In the genomic region with DNA sequence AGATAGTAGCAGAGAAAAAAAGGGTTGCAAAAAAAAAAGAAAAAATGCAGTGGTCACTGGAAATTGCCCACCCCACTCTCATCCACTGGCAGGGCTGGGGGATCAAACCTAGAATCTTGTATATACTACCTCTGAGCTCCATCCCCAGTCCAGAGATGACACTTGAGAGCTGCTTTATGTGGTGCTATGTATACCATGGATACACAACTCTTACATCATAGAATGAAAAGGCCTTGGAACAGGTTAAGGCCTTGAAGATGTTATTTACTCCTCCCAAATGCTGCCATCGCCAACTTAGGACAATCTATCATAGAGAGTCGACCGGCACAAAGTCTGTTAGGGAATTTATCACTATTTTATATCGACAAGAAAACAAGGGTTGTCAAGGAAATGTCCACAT, we compare ENCODE assay signal across 8 mouse cellular contexts. TPM values are rescaled to one million over a fixed set of nuclear protein-coding genes. Genes with fewer than 3 reads are reported as not detected.
DNase-seq lines count a peak whose midpoint lies in the region; ATAC-seq and TF ChIP-seq lines count a peak whose summit lies in the region.

No protein-coding gene starts in this region.

- no peaks in the 10 kb centered on the region for H3K9me3 ChIP-seq in forebrain, embryonic 15.5 days
- H3K9me3 ChIP-seq in liver, embryonic 11.5 days (ENCODE audit: control insufficient read depth, low read length) = no peaks in the 10 kb centered on the region

- 83% methylated on average over 4 of the region's 4 CpGs for WGBS in forebrain, embryonic 15.5 days
- WGBS in liver, embryonic 11.5 days = 74% methylated on average over 4 of the region's 4 CpGs

- peaks cover 47% of the 10 kb centered on the region for H3K36me3 ChIP-seq in C2C12 (ENCODE audit: control insufficient read depth, insufficient read depth)
- peaks cover 38% of the 10 kb centered on the region for H3K36me3 ChIP-seq in forebrain, embryonic 15.5 days
- H3K36me3 ChIP-seq in liver, embryonic 11.5 days (ENCODE audit: control insufficient read depth, insufficient read depth, low read length) = peaks cover 36% of the 10 kb centered on the region

- H3K27ac ChIP-seq in gastrocnemius, adult 2 months = peak overlapping the region; percentile 94
- peak overlapping the region; percentile 99 for H3K27ac ChIP-seq in forebrain, embryonic 15.5 days (replicated peaks)
- peak overlapping the region; percentile 93; the same call in 1 of the 2 replicates for H3K27ac ChIP-seq in liver, embryonic 11.5 days (ENCODE audit: low read depth, low read length)

- TF ChIP-seq CTCF in gastrocnemius, adult 2 months (IDR thresholded peaks at IDR 0.05) = no peak
- TF ChIP-seq CTCF in C2C12 (IDR thresholded peaks at IDR 0.05; ENCODE audit: control insufficient read depth, insufficient read depth, insufficient read length) = no peak

- peaks cover 61% of the 10 kb centered on the region for H3K79me2 ChIP-seq in C2C12 (ENCODE audit: control insufficient read depth, insufficient read depth)

- no peak for DNase-seq in gastrocnemius, adult 2 months
- DNase-seq in gastrocnemius, postnatal 14 days = no peak
- DNase-seq in liver, embryonic 11.5 days (ENCODE audit: low spot score) = no peak
- no peak for DNase-seq in retina, postnatal 1 day
- DNase-seq in frontal cortex, postnatal 25 days (ENCODE audit: low spot score in 2 of 2) = no peak
- DNase-seq in urinary bladder, postnatal 36 days (ENCODE audit: low spot score in 2 of 2) = no peak

- no peak overlapping the region for H3ac ChIP-seq in C2C12 (ENCODE audit: control insufficient read depth, insufficient read length, low read depth)

- H3K79me3 ChIP-seq in C2C12 (ENCODE audit: low read depth) = peaks cover 34% of the 10 kb centered on the region

- peak overlapping the region; percentile 85 for H3K4me3 ChIP-seq in gastrocnemius, adult 2 months
- H3K4me3 ChIP-seq in C2C12 (ENCODE audit: insufficient read depth, poor library complexity, severe bottlenecking) = peak overlapping the region; percentile 11
- peak overlapping the region; percentile 80 for H3K4me3 ChIP-seq in forebrain, embryonic 15.5 days
- H3K4me3 ChIP-seq in liver, embryonic 11.5 days (ENCODE audit: low read depth, low read length) = peak overlapping the region; percentile 95

- peak overlapping the region; percentile 87 for H3K4me2 ChIP-seq in forebrain, embryonic 15.5 days (replicated peaks)
- H3K4me2 ChIP-seq in liver, embryonic 11.5 days = peak overlapping the region; percentile 86

- no peak overlapping the region for H3K9ac ChIP-seq in forebrain, embryonic 15.5 days (replicated peaks)
- H3K9ac ChIP-seq in liver, embryonic 11.5 days (ENCODE audit: low read depth, low read length) = peak overlapping the region; percentile 57

- peaks cover 42% of the 10 kb centered on the region for H3K4me1 ChIP-seq in forebrain, embryonic 15.5 days
- H3K4me1 ChIP-seq in liver, embryonic 11.5 days (replicated peaks; ENCODE audit: control insufficient read depth, insufficient read depth, low read length) = peaks cover 30% of the 10 kb centered on the region

- no peaks in the 10 kb centered on the region for H3K27me3 ChIP-seq in C2C12 (ENCODE audit: control insufficient read depth, insufficient read depth, insufficient read length)
- H3K27me3 ChIP-seq in forebrain, embryonic 15.5 days = no peaks in the 10 kb centered on the region
- no peaks in the 10 kb centered on the region for H3K27me3 ChIP-seq in liver, embryonic 11.5 days (replicated peaks; ENCODE audit: control insufficient read depth, insufficient read depth, low read length)

- intact Hi-C loops in gastrocnemius, adult 2 months (cut with DNase I) = loop anchor here (10.0 kb wide), 1 partner anchor 112 kb away; no protein-coding TSS in a partner anchor
- intact Hi-C loops in gastrocnemius, postnatal 14 days (cut with DNase I; ENCODE audit: low total_unique reads) = no loop called here

- ATAC-seq in forebrain, embryonic 15.5 days (replicated peaks) = no peak
- ATAC-seq in liver, embryonic 11.5 days (replicated peaks; ENCODE audit: low FRiP score) = no peak

TF ChIP-seq in C2C12, 6 proteins besides CTCF, POLR2A, EP300 and RAD21:
- TF ChIP-seq MAX (IDR thresholded peaks at IDR 0.05) = no peak
- no peak for TF ChIP-seq MYOD1 (IDR thresholded peaks at IDR 0.05; ENCODE audit: control insufficient read depth, insufficient read length, low read depth)
- no peak for TF ChIP-seq CEBPB (IDR thresholded peaks at IDR 0.05; ENCODE audit: low read depth)
- TF ChIP-seq USF1 (IDR thresholded peaks at IDR 0.05; ENCODE audit: low read depth) = no peak
- no peak for TF ChIP-seq FOSL1 (IDR thresholded peaks at IDR 0.05; ENCODE audit: insufficient read depth, low read length, poor library complexity, severe bottlenecking)
- no peak for TF ChIP-seq MYOG (IDR thresholded peaks at IDR 0.05; ENCODE audit: control insufficient read depth, extremely low read depth, insufficient read length)

RNA-seq across cellular contexts. Expression of gene Fbrs, which starts 2.1 kb away (rescaled TPM):
- 10 to 100 TPM; 24.1 to 24.7 TPM for total RNA-seq in gastrocnemius, adult 2 months (2021)
- 10 to 100 TPM; 20.0 to 24.1 TPM for total RNA-seq in gastrocnemius, postnatal 14 days (2021)
- 20.9 TPM for polyA plus RNA-seq in C2C12 (2012; fragmentation: generic; extraction: Trizol)
- polyA plus RNA-seq in forebrain, embryonic 15.5 days (2015; fragmentation: Nextera tagmentation; extraction: Ambion mirVana) = 12.7 and 13.2 TPM in 2 replicates
- 8.9 and 12.4 TPM in 2 replicates for polyA plus RNA-seq in liver, embryonic 11.5 days (2014; fragmentation: Nextera tagmentation; extraction: Ambion mirVana)

RNA-seq across cellular contexts. Expression of gene Prr14, which starts 17.4 kb away (rescaled TPM):
- 10 to 100 TPM; 19.3 to 20.9 TPM for total RNA-seq in gastrocnemius, adult 2 months (2021)
- 10 to 100 TPM; 17.2 to 19.4 TPM for total RNA-seq in gastrocnemius, postnatal 14 days (2021)
- 28.6 TPM for polyA plus RNA-seq in C2C12 (2012; fragmentation: generic; extraction: Trizol)
- 48.5 and 50.9 TPM in 2 replicates for polyA plus RNA-seq in forebrain, embryonic 15.5 days (2015; fragmentation: Nextera tagmentation; extraction: Ambion mirVana)
- 39.0 and 40.6 TPM in 2 replicates for polyA plus RNA-seq in liver, embryonic 11.5 days (2014; fragmentation: Nextera tagmentation; extraction: Ambion mirVana)

RNA-seq across cellular contexts. Expression of gene Zfp689, which starts 27.9 kb away (rescaled TPM):
- total RNA-seq in gastrocnemius, adult 2 months (2021) = 1 to 10 TPM in 1 of 2 experiments, under 1 TPM in 1; 0.71 to 1.3 TPM
- 1 to 10 TPM; 1.0 to 1.5 TPM for total RNA-seq in gastrocnemius, postnatal 14 days (2021)
- 3.7 TPM for polyA plus RNA-seq in C2C12 (2012; fragmentation: generic; extraction: Trizol)
- 16.2 and 17.1 TPM in 2 replicates for polyA plus RNA-seq in forebrain, embryonic 15.5 days (2015; fragmentation: Nextera tagmentation; extraction: Ambion mirVana)
- polyA plus RNA-seq in liver, embryonic 11.5 days (2014; fragmentation: Nextera tagmentation; extraction: Ambion mirVana) = 4.5 and 5.3 TPM in 2 replicates

RNA-seq across cellular contexts. Expression of gene Srcap, which starts 34.9 kb away (rescaled TPM):
- 10 to 100 TPM; 47.5 to 50.4 TPM for total RNA-seq in gastrocnemius, adult 2 months (2021)
- 10 to 100 TPM; 45.4 to 46.3 TPM for total RNA-seq in gastrocnemius, postnatal 14 days (2021)
- polyA plus RNA-seq in C2C12 (2012; fragmentation: generic; extraction: Trizol) = 24.1 TPM
- 54.1 and 64.2 TPM in 2 replicates for polyA plus RNA-seq in forebrain, embryonic 15.5 days (2015; fragmentation: Nextera tagmentation; extraction: Ambion mirVana)
- 40.3 and 45.5 TPM in 2 replicates for polyA plus RNA-seq in liver, embryonic 11.5 days (2014; fragmentation: Nextera tagmentation; extraction: Ambion mirVana)

RNA-seq across cellular contexts. Expression of gene Gm42715, which starts 42.5 kb away (rescaled TPM):
- 1 to 10 TPM; 5.3 to 5.5 TPM for total RNA-seq in gastrocnemius, adult 2 months (2021)
- 1 to 10 TPM; 8.4 to 8.5 TPM for total RNA-seq in gastrocnemius, postnatal 14 days (2021)
- polyA plus RNA-seq in C2C12 (2012; fragmentation: generic; extraction: Trizol) = 14.9 TPM
- 17.2 and 17.7 TPM in 2 replicates for polyA plus RNA-seq in forebrain, embryonic 15.5 days (2015; fragmentation: Nextera tagmentation; extraction: Ambion mirVana)
- polyA plus RNA-seq in liver, embryonic 11.5 days (2014; fragmentation: Nextera tagmentation; extraction: Ambion mirVana) = 13.0 and 16.1 TPM in 2 replicates

Comparison
In these comparisons a context has a peak if more than half of its experiments do, and no peak if none do; other contexts are left out.
1. H3K4me3 ChIP-seq: peak in every context shown above with its lines; median percentile 95 in liver, embryonic 11.5 days; 85 in gastrocnemius, adult 2 months; 80 in forebrain, embryonic 15.5 days; 11 in C2C12.